Mouse (Mus musculus) hindbrain, embryonic 11.5 days (tissue): ENCODE results near the gene Esrrb. TPM values are rescaled to one million over a fixed set of nuclear protein-coding genes. Genes with fewer than 3 reads are reported as not detected.

Source experiments
- ATAC-seq: fragments of 200-750 bp; cut with Nextera tagmentation; 2 replicates; pipeline ENCODE4 v1.8.0; 2017; ENCODE audit warnings: mild to moderate bottlenecking, moderate TSS enrichment, moderate library complexity; ENCODE audit not compliant: low FRiP score
- DNase-seq: peaks from one replicate; pipeline ENCODE4 v3.0.0-alpha.2; 2015; ENCODE audit warnings: low spot score
- H3K27ac ChIP-seq: fragments of 300-500 bp; sonication (generic); 2 replicates; pipeline ENCODE4 v1.5.1; 2014; ENCODE audit warnings: mild to moderate bottlenecking, low read depth, low read length
- H3K27me3 ChIP-seq: fragments of 300-500 bp; sonication (generic); 2 replicates; pipeline ENCODE4 v1.6.1; 2014; ENCODE audit warnings: mild to moderate bottlenecking, low read length, moderate library complexity, mixed read lengths; ENCODE audit not compliant: control insufficient read depth, insufficient read depth
- H3K36me3 ChIP-seq: fragments of 300-500 bp; sonication (generic); 2 replicates; pipeline ENCODE4 v1.6.1; 2014; ENCODE audit warnings: mild to moderate bottlenecking, low read length, moderate library complexity, mixed read lengths; ENCODE audit not compliant: control insufficient read depth, insufficient read depth
- H3K4me1 ChIP-seq: fragments of 300-500 bp; sonication (generic); replicated peaks from 2 replicates; pipeline ENCODE4 v1.6.1; 2014; ENCODE audit warnings: low read length, mixed read lengths; ENCODE audit not compliant: control insufficient read depth, insufficient read depth
- H3K4me2 ChIP-seq: fragments of 300-500 bp; sonication (generic); replicated peaks from 2 replicates; pipeline ENCODE4 v1.6.1; 2014; ENCODE audit warnings: mild to moderate bottlenecking, low read depth, low read length
- H3K4me3 ChIP-seq: fragments of 300-500 bp; sonication (generic); 2 replicates; pipeline ENCODE4 v1.5.1; 2014; ENCODE audit warnings: low read depth, low read length
- H3K9ac ChIP-seq: fragments of 300-500 bp; sonication (generic); 2 replicates; pipeline ENCODE4 v1.6.1; 2014; ENCODE audit warnings: low read depth, low read length
- H3K9me3 ChIP-seq: fragments of 300-500 bp; sonication (generic); 2 replicates; pipeline ENCODE4 v1.6.1; 2016; ENCODE audit warnings: low read length; ENCODE audit not compliant: control insufficient read depth
- WGBS: fragments of 180-500 bp; shearing (Covaris S2); extraction: QIAGEN DNeasy Blood & Tissue Kit; methylation state at CpG from one replicate; pipeline ENCODE4 v1.1.7; 2014; 5-methylcytosine and 5-hydroxymethylcytosine counted together
- polyA plus RNA-seq: library from polyadenylated mRNA; unstranded; fragments of >200 nt; fragmentation: Nextera tagmentation; extraction: Ambion mirVana; gene quantifications from 2 replicates; pipeline ENCODE4 v1.2.1, GENCODE M21; 2014

Gene Esrrb
- polyA plus RNA-seq, 1 experiment from 2014 or later: 0.91 TPM

DNA sequence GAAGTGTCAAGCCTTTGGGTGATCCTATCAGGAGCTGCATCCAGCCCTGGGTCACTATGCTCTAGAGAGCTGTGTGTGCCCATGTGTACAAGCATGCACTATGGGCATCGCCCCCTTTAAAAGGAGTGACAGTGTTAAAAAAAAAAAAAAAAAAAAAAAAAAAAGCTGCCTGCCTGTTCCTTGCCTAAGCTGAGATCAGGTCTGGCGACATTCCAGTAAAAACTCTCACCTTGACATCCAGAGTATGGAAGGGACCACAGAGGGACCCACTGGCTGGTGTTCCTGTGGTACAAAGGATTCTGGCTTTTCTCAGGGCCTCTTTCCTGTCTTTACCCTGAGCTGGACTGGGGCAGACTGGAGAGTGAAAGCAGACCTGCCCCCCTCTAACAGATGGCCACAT is 66.7 kb downstream of the Esrrb start:
- Histone ChIP-seq H3K9me3 (no peaks in the 10 kb centered on the region), H3K36me3 (no peaks in the 10 kb centered on the region), H3K4me1 (no peaks in the 10 kb centered on the region), H3K27ac (no peak overlapping the region), H3K9ac (no peak overlapping the region), H3K4me2 (no peak overlapping the region), H3K4me3 (no peak overlapping the region), H3K27me3 (peaks cover 26% of the 10 kb centered on the region)
- DNase-seq (no peak), ATAC-seq (no peak)
- 66% methylated on average over 2 of the region's 2 CpGs for WGBS

DNA sequence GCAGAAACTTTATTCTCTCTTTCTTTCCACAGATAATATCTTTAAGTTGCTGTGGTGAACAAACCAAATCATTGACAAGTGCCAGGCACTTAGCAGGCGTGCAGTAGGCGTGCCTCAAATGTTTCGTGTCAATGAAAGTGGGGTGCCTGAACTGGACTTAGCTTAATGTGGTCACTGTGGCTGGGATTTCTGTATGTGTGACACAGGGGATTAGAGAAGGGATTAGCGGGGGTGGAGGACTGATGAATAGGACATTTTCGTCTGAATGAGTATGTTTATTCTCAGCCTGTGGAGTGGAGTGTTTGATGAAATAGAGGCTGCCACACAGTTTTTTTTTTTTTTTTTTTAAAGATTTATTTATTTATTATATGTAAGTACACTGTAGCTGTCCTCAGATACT is 70.8 kb downstream of the Esrrb start:
- no peak for ATAC-seq
- no peaks in the 10 kb centered on the region for H3K9me3 ChIP-seq
- WGBS: 85% methylated on average over 5 of the region's 5 CpGs

DNA sequence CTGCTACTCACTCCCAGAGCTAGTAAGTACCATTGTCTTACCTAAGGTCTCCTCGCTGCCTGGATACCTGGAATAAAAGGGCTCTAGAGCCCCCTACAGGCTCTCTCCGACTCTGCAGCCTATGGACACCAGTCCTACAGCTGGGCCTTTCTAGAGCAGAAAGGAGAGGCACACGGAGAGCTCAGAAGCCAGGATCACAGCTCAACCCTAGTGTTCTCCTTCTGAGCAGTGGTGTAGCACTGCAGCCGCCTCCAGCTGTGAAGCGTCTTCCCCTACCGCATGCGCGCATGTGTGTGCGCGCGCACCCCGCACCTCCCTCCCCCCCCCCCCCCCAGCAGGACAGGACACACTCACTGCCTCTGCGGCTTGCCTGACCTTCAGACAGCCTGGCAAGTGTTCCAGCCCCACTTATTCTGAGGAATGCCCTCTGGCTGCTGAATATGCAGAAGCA is 72.5 kb downstream of the Esrrb start:
- Histone ChIP-seq H3K27me3 (no peaks in the 10 kb centered on the region), H3K27ac (no peak overlapping the region), H3K4me1 (peaks cover 2% of the 10 kb centered on the region; the same call in 1 of the 2 replicates), H3K36me3 (no peaks in the 10 kb centered on the region), H3K9me3 (no peaks in the 10 kb centered on the region), H3K9ac (0 out of 2 replicates have a peak overlapping the region, but pooled peaks have one; percentile 16), H3K4me3 (no peak overlapping the region), H3K4me2 (peak overlapping the region; percentile 35)
- ATAC-seq (peak; percentile 75), DNase-seq (peak; percentile 83)
- 5% methylated on average over 12 of the region's 13 CpGs for WGBS

More for the DNA sequence above, 70.8 kb downstream of the Esrrb start:
- Histone ChIP-seq H3K9ac (no peak overlapping the region), H3K27ac (no peak overlapping the region), H3K36me3 (no peaks in the 10 kb centered on the region), H3K4me3 (no peak overlapping the region), H3K4me2 (no peak overlapping the region), H3K4me1 (peaks cover 2% of the 10 kb centered on the region; the same call in 1 of the 2 replicates), H3K27me3 (0 out of 2 replicates have a peak, but pooled peaks cover 2% of the 10 kb centered on the region)
- DNase-seq: no peak

DNA sequence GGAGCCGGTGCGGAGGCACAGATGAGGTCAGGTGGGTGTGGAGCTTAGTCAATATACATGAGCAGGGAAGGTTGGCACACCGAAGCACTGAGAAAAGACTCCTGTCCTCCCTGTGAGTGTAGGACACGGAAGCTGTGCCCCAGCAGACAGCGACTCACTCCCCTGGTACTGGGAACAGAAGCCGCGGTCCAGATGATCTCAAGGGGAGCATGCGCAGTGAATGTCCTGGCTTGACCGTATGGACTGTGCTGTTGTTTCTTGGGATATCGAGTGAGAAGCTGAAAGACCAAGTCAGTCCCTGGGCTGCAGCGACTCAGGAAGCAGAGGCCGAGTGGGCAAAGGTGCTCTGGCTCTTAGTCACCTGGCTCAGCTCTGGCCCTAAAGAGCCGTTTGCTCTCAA is 74.7 kb downstream of the Esrrb start:
- H3K27ac ChIP-seq: no peak overlapping the region
- ATAC-seq: no peak
- H3K27me3 ChIP-seq: no peaks in the 10 kb centered on the region
- no peak overlapping the region for H3K4me3 ChIP-seq
- no peak overlapping the region for H3K9ac ChIP-seq
- whole genome bisulfite sequencing: 85% methylated on average over 13 of the region's 13 CpGs
- DNase-seq: no peak
- no peaks in the 10 kb centered on the region for H3K9me3 ChIP-seq
- peaks cover 2% of the 10 kb centered on the region; the same call in 1 of the 2 replicates for H3K4me1 ChIP-seq
- H3K36me3 ChIP-seq: no peaks in the 10 kb centered on the region
- no peak overlapping the region for H3K4me2 ChIP-seq

DNA sequence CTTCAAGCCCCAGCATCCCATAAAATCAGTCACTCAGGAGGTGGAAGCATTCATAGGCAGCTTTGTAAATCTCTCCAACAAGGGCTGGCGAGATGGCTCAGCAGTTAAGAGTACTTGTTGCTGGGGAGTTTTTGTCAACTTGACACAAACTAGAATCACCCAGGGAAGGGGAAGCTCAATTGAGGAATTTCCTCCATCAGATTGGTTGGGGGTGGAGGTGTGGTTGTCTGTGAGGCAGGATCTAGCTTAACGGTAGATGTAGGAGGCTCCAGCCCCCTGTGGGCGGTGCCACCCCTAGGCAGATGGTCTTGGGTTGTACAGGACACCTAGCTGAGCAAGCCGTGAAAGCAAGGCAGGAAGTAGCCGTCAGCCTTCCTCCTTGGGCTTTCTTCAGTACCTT is 89.9 kb downstream of the Esrrb start:
- no peak for DNase-seq
- no peaks in the 10 kb centered on the region for H3K9me3 ChIP-seq
- H3K27ac ChIP-seq: no peak overlapping the region
- H3K27me3 ChIP-seq: no peaks in the 10 kb centered on the region
- no peak overlapping the region for H3K4me3 ChIP-seq
- no peaks in the 10 kb centered on the region for H3K36me3 ChIP-seq
- no peak for ATAC-seq
- no peaks in the 10 kb centered on the region for H3K4me1 ChIP-seq
- 84% methylated on average over 5 of the region's 5 CpGs for WGBS
- no peak overlapping the region for H3K4me2 ChIP-seq
- H3K9ac ChIP-seq: no peak overlapping the region

DNA sequence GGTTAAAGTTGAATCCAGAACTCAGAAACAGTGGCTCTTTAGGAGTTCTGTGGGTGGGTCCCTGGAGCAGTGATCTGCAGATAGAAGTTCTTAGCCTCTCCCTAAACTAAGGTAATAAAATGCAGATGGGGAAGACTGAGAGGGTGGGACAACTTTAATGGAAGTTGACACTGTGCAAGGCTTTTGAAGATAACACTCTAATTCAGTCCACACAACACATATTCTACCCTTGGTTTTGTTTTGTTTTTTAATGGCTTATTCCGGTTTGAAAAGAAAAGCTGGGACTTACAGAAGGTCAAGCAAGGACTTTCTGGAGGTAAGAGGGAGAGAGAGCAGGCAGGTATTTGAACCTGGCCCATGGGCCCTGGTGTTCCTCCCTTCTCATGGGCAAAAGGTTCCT is 94.1 kb downstream of the Esrrb start:
- Histone ChIP-seq H3K27me3 (no peaks in the 10 kb centered on the region), H3K4me1 (no peaks in the 10 kb centered on the region), H3K36me3 (no peaks in the 10 kb centered on the region), H3K9ac (no peak overlapping the region), H3K27ac (no peak overlapping the region), H3K4me3 (no peak overlapping the region), H3K9me3 (no peaks in the 10 kb centered on the region), H3K4me2 (no peak overlapping the region)
- ATAC-seq (no peak), DNase-seq (no peak)
- 79% methylated on average over 1 of the region's 1 CpGs for WGBS

DNA sequence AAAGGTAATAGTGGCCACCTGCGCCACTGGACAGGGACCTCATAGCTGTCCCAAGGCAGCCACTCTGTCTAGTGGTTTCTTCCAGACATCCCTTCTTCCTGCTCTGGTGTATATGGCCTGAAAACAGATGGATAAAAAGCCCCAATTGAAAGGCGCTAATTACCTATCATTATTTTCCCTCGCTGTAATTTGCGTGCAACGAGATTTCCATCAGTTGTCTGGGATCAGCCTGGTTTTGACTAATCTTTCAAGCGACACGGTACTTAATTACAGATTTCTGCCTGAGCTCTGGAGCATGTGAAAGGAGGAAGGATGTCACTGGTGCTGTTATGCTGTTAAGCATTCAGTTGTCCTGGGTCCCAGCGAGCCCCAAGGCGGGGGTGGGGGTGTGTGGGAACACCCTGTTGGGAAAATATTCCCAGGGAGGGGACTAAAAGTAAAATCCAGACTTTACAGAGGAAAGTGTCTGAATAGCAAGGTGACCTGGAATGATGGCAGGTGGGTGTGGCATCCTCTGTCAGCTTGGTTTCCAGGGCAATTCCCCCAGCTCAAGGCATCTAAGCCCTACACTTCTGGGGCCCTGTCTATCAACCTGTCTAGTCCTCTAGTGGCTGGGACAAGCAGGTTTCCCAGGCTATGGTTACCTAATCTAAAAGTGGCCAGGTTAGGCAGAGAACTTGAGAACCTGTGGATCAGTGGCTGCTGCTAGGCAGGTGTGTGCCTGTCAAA is 102.0 kb downstream of the Esrrb start:
- DNase-seq: no peak
- H3K9ac ChIP-seq: no peak overlapping the region

DNA sequence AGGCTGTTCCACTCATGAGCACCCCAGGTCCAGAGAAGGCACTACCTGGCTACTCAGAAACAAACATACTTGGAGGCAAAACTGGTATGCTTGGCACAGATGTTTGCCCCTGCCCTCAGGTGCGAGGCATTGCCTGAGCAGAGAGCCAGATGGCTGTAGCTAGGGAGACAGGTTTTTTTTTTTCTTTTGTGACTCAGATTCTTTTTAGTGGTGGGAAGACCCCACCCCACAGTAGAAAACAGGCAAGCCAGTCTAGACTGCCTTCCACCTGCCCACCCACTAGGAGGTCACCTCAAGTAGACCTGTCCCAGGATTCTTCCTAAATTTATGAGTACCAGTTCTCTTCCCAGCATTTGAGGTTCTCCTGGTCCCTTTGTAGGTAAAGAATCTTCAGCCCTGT is 103.5 kb downstream of the Esrrb start:
- Histone ChIP-seq H3K27ac (no peak overlapping the region), H3K9me3 (no peaks in the 10 kb centered on the region), H3K36me3 (no peaks in the 10 kb centered on the region), H3K9ac (no peak overlapping the region), H3K4me1 (no peaks in the 10 kb centered on the region), H3K27me3 (no peaks in the 10 kb centered on the region), H3K4me3 (no peak overlapping the region), H3K4me2 (no peak overlapping the region)
- ATAC-seq: no peak
- 88% methylated on average over 1 of the region's 1 CpGs for WGBS
- no peak for DNase-seq

More for the DNA sequence above, 102.0 kb downstream of the Esrrb start:
- Histone ChIP-seq H3K36me3 (no peaks in the 10 kb centered on the region), H3K27me3 (no peaks in the 10 kb centered on the region), H3K4me2 (no peak overlapping the region), H3K27ac (no peak overlapping the region), H3K9me3 (no peaks in the 10 kb centered on the region), H3K4me1 (no peaks in the 10 kb centered on the region), H3K4me3 (no peak overlapping the region)
- 83% methylated on average over 9 of the region's 9 CpGs for WGBS
- ATAC-seq: no peak

- ATAC-seq (no peak), DNase-seq (no peak)
- H3K9me3 ChIP-seq: no peaks in the 10 kb centered on the region
- no peaks in the 10 kb centered on the region for H3K36me3 ChIP-seq
- H3K27ac ChIP-seq: no peak overlapping the region
- no peaks in the 10 kb centered on the region for H3K4me1 ChIP-seq
- H3K27me3 ChIP-seq: no peaks in the 10 kb centered on the region
- 69% methylated on average over 4 of the region's 4 CpGs for WGBS
- no peak overlapping the region for H3K4me3 ChIP-seq
- no peak overlapping the region for H3K9ac ChIP-seq
- no peak overlapping the region for H3K4me2 ChIP-seq
Measured at GRCm38 (mm10) chr12:86466180-86466579, 105.3 kb downstream of the Esrrb start.
